Mouse (Mus musculus): ENCODE data around the gene Ubqln4. TPM values are rescaled to one million over a fixed set of nuclear protein-coding genes. Genes with fewer than 3 reads are reported as not detected.

Ubqln4 gene
- polyA plus RNA-seq, 1 experiment, result 55.9 TPM

- H3K79me2 ChIP-seq (ENCODE audit: control insufficient read depth, insufficient read depth), result peaks cover 73% of the 10 kb centered on the region
- H3K27me3 ChIP-seq (ENCODE audit: control insufficient read depth, insufficient read depth, insufficient read length), result no peaks in the 10 kb centered on the region
- H3K4me3 ChIP-seq (ENCODE audit: insufficient read depth, poor library complexity, severe bottlenecking), result no peak overlapping the region
- no peak overlapping the region for H3ac ChIP-seq (ENCODE audit: control insufficient read depth, insufficient read length, low read depth)
- H3K36me3 ChIP-seq (ENCODE audit: control insufficient read depth, insufficient read depth), result peaks cover 17% of the 10 kb centered on the region
- H3K79me3 ChIP-seq (ENCODE audit: low read depth), result peaks cover 37% of the 10 kb centered on the region
- TF ChIP-seq MYOD1 (IDR thresholded peaks at IDR 0.05; ENCODE audit: control insufficient read depth, insufficient read length, low read depth) (no peak), MAX (IDR thresholded peaks at IDR 0.05) (no peak)
Measured at GRCm38 (mm10) chr3:88536103-88536930, 17.2 kb upstream of the Ubqln4 start.

GRCm38 (mm10) chr3:88537146-88537545 lies 16.4 kb upstream of the Ubqln4 start:
- no peak overlapping the region for H3K4me3 ChIP-seq (ENCODE audit: insufficient read depth, poor library complexity, severe bottlenecking)
- H3K79me2 ChIP-seq (ENCODE audit: control insufficient read depth, insufficient read depth), result peaks cover 65% of the 10 kb centered on the region
- no peak overlapping the region for H3ac ChIP-seq (ENCODE audit: control insufficient read depth, insufficient read length, low read depth)
- TF ChIP-seq FOSL1 (IDR thresholded peaks at IDR 0.05; ENCODE audit: insufficient read depth, low read length, poor library complexity, severe bottlenecking), result no peak
- no peak for TF ChIP-seq CEBPB (IDR thresholded peaks at IDR 0.05; ENCODE audit: low read depth)
- no peak for TF ChIP-seq MYOD1 (IDR thresholded peaks at IDR 0.05; ENCODE audit: control insufficient read depth, insufficient read length, low read depth)
- no peak for TF ChIP-seq MAX (IDR thresholded peaks at IDR 0.05)
- no peak for TF ChIP-seq USF1 (IDR thresholded peaks at IDR 0.05; ENCODE audit: low read depth)
- no peak for TF ChIP-seq CTCF (IDR thresholded peaks at IDR 0.05; ENCODE audit: control insufficient read depth, insufficient read depth, insufficient read length)
- TF ChIP-seq MYOG (IDR thresholded peaks at IDR 0.05; ENCODE audit: control insufficient read depth, extremely low read depth, insufficient read length), result no peak
- no peaks in the 10 kb centered on the region for H3K27me3 ChIP-seq (ENCODE audit: control insufficient read depth, insufficient read depth, insufficient read length)
- peaks cover 17% of the 10 kb centered on the region for H3K36me3 ChIP-seq (ENCODE audit: control insufficient read depth, insufficient read depth)
- H3K79me3 ChIP-seq (ENCODE audit: low read depth), result peaks cover 36% of the 10 kb centered on the region

- Histone ChIP-seq H3K79me2 (ENCODE audit: control insufficient read depth, insufficient read depth) (peaks cover 51% of the 10 kb centered on the region), H3K4me3 (ENCODE audit: insufficient read depth, poor library complexity, severe bottlenecking) (no peak overlapping the region), H3K79me3 (ENCODE audit: low read depth) (peaks cover 24% of the 10 kb centered on the region), H3ac (ENCODE audit: control insufficient read depth, insufficient read length, low read depth) (no peak overlapping the region), H3K27me3 (ENCODE audit: control insufficient read depth, insufficient read depth, insufficient read length) (no peaks in the 10 kb centered on the region), H3K36me3 (ENCODE audit: control insufficient read depth, insufficient read depth) (peaks cover 17% of the 10 kb centered on the region)
- no peak for TF ChIP-seq CTCF (IDR thresholded peaks at IDR 0.05; ENCODE audit: control insufficient read depth, insufficient read depth, insufficient read length)
- no peak for TF ChIP-seq CEBPB (IDR thresholded peaks at IDR 0.05; ENCODE audit: low read depth)
- TF ChIP-seq MYOG (IDR thresholded peaks at IDR 0.05; ENCODE audit: control insufficient read depth, extremely low read depth, insufficient read length), result no peak
- TF ChIP-seq MYOD1 (IDR thresholded peaks at IDR 0.05; ENCODE audit: control insufficient read depth, insufficient read length, low read depth), result no peak
- TF ChIP-seq MAX (IDR thresholded peaks at IDR 0.05), result no peak
- TF ChIP-seq USF1 (IDR thresholded peaks at IDR 0.05; ENCODE audit: low read depth), result no peak
- TF ChIP-seq FOSL1 (IDR thresholded peaks at IDR 0.05; ENCODE audit: insufficient read depth, low read length, poor library complexity, severe bottlenecking), result no peak
Measured at GRCm38 (mm10) chr3:88538271-88539145, 15.1 kb upstream of the Ubqln4 start.

DNA sequence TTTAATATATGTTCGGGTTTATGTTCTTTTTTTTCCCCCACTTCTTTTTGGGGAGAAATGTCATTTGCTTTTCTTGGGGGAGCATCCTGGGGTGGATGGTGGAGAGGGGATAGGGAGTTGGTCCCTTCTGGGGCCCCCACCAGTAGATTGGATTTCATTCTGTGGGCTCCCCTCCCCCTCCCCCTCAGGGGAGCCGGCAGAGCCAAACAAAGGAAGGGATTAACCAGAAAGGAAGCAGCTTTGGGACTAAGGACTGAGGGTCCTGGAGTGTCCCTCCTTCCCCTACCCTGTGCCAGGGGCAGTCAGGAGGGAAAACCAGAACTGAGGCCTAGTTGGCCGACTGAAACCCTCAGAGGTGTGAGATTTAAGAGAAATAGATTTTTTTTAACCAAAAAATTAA lies 14.2 kb upstream of the Ubqln4 start:
- Histone ChIP-seq H3K36me3 (ENCODE audit: control insufficient read depth, insufficient read depth) (peaks cover 17% of the 10 kb centered on the region), H3K79me3 (ENCODE audit: low read depth) (peaks cover 18% of the 10 kb centered on the region), H3K79me2 (ENCODE audit: control insufficient read depth, insufficient read depth) (peaks cover 42% of the 10 kb centered on the region), H3K27me3 (ENCODE audit: control insufficient read depth, insufficient read depth, insufficient read length) (no peaks in the 10 kb centered on the region), H3ac (ENCODE audit: control insufficient read depth, insufficient read length, low read depth) (no peak overlapping the region), H3K4me3 (ENCODE audit: insufficient read depth, poor library complexity, severe bottlenecking) (no peak overlapping the region)
- TF ChIP-seq FOSL1 (IDR thresholded peaks at IDR 0.05; ENCODE audit: insufficient read depth, low read length, poor library complexity, severe bottlenecking) (no peak), MAX (IDR thresholded peaks at IDR 0.05) (no peak), MYOD1 (IDR thresholded peaks at IDR 0.05; ENCODE audit: control insufficient read depth, insufficient read length, low read depth) (no peak), CTCF (IDR thresholded peaks at IDR 0.05; ENCODE audit: control insufficient read depth, insufficient read depth, insufficient read length) (no peak), CEBPB (IDR thresholded peaks at IDR 0.05; ENCODE audit: low read depth) (no peak), USF1 (IDR thresholded peaks at IDR 0.05; ENCODE audit: low read depth) (no peak)

DNA sequence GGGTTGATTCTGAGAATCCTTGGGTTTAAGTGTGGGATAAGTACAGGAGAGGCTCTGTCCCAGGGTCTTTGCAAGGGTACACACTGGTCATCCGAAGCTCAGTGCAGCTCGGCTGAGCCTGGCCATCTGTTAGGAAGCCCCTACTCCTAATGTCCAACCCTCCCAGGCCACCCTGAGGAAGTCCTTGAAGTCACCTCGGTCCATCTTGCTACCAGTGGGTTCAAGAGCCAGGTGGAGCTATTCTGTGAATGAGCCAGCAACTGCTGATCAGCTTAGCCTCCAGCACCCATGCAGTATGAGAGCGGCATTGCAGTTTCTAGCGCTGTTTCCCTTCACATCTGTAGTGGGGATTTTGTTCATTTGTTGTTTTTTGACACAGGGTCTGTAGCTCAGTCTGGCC lies 13.5 kb upstream of the Ubqln4 start:
- peaks cover 35% of the 10 kb centered on the region for H3K79me2 ChIP-seq (ENCODE audit: control insufficient read depth, insufficient read depth)
- no peak overlapping the region for H3K4me3 ChIP-seq (ENCODE audit: insufficient read depth, poor library complexity, severe bottlenecking)
- TF ChIP-seq CEBPB (IDR thresholded peaks at IDR 0.05; ENCODE audit: low read depth) (no peak), USF1 (IDR thresholded peaks at IDR 0.05; ENCODE audit: low read depth) (no peak), MYOG (IDR thresholded peaks at IDR 0.05; ENCODE audit: control insufficient read depth, extremely low read depth, insufficient read length) (no peak)
- peaks cover 17% of the 10 kb centered on the region for H3K36me3 ChIP-seq (ENCODE audit: control insufficient read depth, insufficient read depth)
- H3K27me3 ChIP-seq (ENCODE audit: control insufficient read depth, insufficient read depth, insufficient read length), result no peaks in the 10 kb centered on the region
- no peak overlapping the region for H3ac ChIP-seq (ENCODE audit: control insufficient read depth, insufficient read length, low read depth)
- H3K79me3 ChIP-seq (ENCODE audit: low read depth), result peaks cover 13% of the 10 kb centered on the region

Data from C2C12 (cell line).